Mouse (Mus musculus): ENCODE results near the gene Scml4.

Scml4 gene

DNA sequence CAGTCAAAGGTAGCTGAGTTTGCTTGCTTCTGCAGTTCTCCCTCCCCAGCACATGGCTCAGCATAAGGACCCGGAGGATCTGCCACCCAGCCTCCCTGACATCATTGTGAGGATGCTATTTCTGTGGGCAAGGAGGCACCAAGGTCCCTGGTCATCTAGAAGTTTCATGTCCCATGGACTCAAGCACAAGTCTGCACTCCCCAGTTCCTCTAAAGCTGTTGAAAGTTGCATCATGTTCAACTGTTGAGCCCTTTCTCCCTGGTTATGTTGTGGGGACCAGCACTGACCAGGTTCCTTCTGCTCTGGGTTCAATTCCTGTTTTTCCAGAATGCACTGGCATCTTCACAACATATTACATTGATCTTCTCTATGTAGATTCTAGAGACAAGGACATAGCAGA, 42.9 kb downstream of the Scml4 start:
- DNase-seq (ENCODE audit: low spot score), result no peak

DNA sequence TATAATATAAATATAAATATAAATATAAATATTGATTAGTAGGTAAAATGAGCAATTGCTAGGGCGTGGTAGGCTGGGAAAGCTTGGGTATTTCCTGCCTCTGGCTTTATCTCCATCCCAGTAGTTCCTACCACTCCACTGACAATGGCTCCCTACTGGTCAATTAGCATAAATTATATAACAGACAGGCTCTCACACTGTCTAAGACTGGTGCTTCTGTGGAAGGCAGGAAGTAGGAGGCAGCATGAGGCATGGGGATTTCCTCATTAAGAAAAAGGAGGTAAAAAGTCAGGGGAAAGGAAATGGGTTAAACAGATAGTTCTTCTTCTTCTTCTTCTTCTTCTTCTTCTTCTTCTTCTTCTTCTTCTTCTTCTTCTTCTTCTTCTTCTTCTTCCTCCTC, 48.4 kb downstream of the Scml4 start:
- no peak for DNase-seq (ENCODE audit: low spot score)

DNA sequence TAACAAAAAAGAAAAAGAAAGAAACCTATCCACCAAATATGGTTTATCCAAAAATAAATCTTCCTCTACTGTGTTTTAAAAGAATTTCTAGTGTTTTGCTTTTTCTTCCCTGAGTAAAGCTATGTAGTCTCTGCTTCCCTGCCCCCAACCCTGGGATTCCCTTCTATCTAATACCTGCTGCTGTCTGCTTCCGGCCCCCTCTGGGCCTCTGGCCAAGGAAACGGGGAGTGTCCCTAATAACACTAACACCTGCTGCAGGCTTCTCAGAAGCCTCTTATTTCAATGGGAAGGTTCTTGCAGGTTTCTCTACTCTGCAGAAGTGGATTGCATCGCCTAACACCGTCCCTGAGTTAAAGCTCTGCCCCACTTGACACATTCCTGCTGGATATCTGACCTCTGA, 50.4 kb downstream of the Scml4 start:
- no peak for DNase-seq (ENCODE audit: low spot score)

DNA sequence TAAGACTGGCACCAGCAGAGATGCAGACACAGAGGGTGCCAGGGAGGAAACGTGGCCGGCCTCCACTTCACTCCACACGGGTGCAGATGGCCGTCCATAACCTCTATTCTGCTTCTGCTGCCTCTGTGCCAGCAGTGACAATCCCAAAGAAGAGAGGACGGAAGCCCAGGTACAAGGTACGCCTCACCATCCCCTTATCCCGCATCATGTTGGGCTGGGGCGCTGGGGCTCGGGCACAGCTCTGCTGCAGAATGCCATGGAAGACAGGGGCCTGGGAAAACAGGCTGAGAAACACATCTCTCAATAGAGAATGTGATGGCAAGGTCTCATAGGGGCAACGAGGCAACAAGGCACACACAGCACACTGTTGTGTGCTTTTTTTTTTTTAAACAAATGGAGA, 51.9 kb downstream of the Scml4 start:
- DNase-seq (ENCODE audit: low spot score), result no peak

DNA sequence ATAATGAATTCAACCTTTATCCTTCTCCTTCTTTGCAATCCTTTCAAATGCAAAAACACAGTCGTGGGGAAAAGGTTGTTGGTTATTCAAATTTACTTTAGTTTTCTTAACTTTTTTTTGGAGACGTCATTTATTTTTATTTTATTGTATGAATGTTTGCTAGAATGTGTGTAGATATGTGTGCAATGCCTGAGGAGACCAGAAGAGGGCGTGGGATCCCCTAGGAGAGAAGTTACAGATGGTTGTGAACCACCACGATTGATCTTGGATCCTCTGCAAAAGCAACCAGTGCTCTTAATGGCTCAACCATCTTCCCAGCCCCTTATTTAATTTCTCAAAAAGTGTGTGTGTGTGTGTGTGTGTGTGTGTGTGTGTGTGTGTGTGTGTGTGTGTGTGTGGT, 53.0 kb downstream of the Scml4 start:
- no peak for DNase-seq (ENCODE audit: low spot score)

DNA sequence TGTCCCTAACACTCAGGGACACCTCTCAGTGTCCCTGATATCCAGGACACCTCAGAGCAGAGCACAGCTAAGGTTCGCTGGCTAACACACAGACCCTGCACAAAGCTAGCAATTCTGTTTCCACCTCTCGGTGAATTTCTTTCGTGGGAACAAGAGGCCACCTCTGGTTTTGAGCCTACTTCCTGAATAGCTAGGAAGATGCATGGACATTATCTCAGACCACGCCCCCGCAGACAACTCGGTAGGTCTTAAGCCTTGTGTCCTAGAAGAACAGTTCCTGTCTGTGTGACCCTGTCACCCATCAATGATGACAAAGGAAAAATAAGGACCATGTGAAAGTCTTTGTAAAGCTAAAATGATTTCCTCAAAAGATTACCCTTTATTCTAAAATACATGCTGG, 54.0 kb downstream of the Scml4 start:
- no peak for DNase-seq (ENCODE audit: low spot score)

DNA sequence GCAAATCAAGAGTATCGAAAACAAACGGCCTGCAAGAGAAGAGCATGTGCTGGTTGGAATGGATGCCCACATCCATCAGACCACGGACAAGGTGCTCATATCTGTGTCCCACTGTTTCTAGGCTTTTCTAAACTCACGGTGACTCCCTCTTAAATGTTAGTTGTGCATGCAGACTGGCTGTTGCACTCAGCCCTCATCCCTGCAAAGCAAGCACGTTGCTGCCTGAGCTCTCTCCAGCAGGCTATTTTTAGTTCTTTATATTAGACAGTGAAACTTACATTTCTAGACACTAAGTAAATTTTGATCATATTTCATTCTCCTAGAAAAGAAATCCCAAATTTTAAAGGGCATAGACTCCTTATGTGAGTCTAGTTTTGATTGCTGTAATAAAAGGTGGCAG, 57.2 kb downstream of the Scml4 start:
- no peak for DNase-seq (ENCODE audit: low spot score)

DNA sequence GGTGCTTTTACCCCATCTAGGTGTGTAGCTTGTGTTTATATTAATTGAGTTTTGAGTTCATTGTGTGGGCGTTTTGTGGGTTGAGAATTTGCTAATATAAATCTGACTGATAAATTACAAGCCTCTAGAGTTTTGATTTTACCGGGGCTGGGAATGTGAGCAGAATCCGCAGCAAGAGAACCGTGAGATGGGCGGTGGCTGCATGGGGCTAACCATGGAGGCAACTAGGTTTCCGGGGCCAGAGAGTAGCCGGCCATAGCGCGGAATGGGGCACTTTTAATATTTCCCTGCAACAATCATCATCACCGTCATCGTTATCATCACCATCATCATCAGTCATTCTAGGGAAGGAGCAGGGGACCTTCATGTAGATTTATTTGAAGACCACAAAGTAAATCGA, 59.6 kb downstream of the Scml4 start:
- DNase-seq (ENCODE audit: low spot score), result no peak

DNA sequence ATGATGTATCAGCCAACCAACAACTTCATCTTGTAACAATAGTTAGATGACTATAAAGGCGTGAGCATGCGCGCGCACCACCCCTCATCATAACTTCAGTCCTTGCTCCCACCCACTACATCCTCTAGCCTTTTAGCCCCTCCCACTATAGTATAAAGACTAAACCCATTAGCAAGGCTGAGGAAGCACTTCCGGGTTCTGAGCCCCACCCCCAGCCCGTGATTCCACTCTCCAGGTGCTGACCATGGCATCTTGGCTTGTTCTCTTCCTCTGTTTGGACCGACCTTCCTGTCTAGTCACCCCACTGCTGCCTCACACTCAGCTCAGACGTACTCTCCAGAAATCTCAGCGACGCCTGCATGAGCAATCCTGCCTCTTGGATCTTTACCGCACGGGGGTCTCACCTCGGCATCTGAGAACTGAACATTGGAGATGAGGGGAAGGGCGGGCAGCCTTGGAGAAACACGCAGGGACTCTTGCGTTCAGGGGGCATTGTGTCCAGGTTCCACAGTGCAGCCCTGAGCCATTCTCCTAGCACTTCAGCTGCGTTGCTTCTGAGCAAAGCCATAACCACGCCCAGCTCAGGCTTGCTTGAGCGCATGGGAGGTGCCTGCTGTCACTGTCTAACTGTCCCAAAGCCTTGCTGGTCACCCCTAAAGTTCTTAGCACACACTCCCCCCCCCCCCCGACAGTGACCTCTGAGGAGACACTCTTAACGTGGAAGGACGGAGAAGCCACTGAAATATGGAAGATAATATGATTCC, 65.1 kb downstream of the Scml4 start:
- no peak for DNase-seq (ENCODE audit: low spot score)

DNA sequence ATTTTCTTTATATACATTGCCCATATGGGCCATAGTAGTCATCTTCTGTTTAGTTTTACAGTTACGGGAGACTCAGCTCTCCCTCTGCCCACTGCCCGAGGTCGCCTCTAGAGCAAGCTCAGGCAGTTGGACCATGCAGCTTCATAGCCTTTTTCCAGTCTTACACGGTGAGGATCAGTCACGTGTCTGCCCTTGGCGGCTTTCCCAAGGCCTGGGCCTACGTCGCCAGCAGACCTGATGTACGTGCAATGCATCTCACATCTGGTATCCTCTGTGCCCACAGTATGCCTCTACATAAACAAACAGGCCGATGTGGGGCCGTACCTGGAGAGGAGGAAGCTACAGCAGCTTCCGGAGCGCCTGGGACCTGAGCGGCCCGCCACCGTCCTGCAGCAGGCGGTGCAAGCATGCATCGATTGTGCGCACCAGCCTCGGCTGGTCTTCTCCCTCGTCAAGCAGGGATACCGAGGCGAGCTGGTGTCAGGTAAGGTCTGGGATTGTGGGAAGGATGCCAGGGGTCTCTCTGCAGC, 70.0 kb downstream of the Scml4 start:
- no peak for DNase-seq (ENCODE audit: low spot score)

DNA sequence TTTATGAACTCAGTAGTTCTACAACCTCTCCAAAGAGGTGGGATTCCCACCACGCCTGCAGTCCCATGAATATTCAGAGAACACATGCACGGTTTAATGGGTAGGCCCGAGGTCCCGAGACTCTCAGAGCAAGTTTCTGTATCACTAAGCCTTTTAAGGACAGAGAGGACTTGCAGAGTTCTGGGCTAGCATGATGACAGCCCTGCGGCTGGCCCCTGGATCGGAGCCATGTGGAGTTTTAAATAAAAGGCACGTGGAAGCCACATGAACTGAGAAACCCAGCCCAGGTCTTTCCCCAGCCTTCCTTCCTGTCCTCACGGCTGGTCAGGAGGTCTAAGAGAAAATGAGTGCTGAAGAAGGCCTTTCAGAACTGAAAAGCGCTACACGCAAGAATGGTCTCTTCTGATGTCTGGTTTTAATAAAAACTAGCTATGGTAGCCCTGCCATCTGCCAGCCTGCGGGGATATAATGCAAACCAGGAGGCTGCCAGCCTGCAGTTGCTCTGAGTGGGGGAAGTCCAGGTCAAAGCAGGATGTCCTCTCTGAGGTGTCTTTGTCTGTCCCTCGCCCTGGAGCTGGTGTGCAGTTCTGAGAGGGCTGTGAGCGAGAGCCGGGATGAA, 72.8 kb downstream of the Scml4 start:
- DNase-seq (ENCODE audit: low spot score), result no peak

DNA sequence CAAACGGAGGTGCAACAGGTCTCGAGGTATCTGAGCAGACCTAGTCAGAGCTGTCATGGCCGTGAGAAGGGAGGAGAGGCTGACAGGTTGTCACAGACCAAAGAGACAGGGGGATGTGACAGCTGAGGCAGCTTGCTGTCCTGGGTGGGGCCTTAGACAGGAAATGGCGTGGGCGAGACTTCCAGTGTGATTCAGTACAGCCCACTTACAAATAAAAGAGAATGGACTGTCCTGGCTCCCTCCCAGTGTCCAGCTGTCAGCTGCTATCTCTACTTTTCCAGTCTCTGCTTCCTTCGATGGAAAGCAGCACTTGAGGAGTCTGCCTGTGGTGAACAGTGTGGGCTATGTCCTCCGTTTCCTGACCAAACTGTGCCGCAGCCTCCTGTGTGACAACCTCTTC, 74.5 kb downstream of the Scml4 start:
- no peak for DNase-seq (ENCODE audit: low spot score)

DNA sequence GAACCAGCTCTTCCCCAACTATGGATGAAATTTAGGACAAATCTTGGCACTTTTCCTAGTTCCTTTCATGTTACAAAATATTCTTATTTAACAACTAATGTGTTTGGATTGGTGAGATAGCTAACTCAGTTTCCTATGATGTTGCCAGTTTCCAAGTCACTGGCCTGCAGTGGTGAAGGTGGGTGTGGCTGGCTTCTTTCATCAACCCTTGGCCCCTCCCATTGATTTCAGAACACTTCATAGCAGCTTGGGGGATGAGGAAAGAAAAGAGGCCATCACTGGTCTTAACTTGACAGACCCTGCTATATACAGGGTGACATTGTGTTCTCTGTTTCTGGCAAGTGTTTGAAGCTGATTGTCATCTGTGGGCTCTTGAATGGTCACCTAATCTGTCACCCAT, 76.0 kb downstream of the Scml4 start:
- no peak for DNase-seq (ENCODE audit: low spot score)

DNA sequence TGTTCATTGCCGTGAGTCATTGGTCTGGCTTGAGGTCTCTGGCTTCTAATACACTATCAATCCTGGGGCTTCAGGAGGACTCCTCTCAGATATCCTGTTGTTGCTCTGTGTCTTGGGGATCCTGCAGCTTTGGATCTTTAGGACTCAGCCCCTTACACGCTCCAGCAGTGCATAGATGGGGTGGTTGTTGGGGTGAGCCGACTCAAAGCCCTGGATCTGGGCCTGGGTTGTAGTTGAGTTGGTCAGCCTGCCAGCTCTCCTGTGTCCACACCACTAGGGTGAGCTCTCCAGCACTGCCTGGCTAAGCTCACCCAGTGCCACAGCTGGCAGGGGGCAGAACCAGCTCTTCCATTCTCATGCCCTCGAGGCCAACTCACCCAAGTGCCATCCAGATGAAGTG, 78.2 kb downstream of the Scml4 start:
- DNase-seq (ENCODE audit: low spot score), result no peak

DNA sequence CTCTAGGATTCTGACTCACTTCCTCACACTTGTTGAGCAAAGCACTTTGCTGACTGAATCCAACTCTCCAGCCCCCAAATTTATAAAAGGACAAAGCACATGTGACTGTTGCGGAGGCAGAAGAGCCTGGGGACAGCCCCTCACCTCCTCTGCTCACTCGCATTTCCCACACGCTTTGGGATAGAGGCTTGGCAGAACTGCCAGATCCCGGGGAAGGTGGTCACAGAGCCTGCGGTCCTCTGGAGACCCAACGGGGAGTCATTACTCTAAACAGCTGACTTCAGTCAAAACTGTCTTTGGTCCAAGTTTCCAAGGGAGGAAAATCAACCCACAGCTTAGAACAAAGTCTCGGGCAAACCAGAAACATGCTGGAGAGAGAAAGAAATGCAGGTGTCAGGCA, 79.5 kb downstream of the Scml4 start:
- DNase-seq (ENCODE audit: low spot score), result no peak

DNA sequence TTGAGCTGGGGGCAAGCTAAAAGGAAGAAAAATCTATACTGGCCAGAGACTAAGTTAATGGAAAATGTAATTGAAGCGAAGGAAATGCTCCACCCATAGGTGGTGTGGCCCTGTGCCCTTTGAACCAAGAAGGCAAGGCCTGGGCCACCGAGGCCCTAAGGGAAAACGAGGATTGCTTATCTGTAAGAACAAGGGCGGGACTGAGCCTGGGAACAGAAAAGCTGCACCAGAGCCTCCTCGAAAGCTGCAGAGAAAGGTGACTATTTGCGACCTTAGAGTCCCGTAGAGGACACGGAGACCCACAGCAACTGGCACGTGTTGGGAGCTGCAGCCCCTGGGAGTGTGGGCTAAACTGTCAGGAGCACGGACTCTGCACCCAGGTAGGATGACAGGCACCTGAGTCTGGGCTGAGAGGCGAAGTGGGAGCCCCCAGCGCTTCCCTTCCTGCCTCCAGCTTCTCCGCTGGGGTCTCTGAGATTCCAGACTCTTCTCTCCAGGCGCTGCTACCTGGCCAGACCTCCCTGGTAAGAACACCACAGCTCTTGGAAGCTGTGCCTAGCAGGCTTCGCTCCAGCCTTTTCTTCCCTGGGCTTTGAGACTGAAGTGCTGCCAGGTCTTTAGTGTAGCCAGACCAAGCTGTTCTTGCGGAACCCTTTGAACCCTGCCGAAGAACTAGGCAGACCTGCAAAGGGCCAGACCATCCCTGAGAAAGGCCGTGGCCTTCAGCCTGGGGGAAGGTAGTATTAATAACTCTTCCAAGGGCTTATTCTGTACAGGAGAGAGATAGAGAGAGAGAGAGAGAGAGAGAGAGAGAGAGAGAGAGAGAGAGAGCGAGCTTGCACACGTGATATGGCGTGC, 80.3 kb downstream of the Scml4 start:
- DNase-seq (ENCODE audit: low spot score), result no peak

DNA sequence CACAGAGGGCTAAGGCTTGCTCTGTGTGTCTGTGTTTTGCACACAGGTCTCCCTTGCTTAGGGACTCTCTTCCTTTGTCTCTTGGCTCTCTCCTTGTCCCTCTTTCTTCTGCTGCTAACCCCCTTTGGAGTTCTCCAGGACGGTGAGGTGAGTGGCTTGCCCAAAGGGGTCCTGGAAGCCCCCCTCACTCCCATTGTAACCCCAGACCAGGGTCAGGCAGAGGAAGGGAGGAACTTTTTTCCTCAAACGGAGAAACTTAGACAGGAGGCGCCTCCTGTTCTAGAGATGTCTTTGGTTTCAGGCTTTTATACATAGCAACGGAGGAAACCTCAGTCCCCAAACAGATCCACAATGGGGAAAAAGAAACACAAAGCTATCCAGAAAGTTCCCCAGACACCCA, 81.1 kb downstream of the Scml4 start:
- DNase-seq (ENCODE audit: low spot score), result no peak

DNA sequence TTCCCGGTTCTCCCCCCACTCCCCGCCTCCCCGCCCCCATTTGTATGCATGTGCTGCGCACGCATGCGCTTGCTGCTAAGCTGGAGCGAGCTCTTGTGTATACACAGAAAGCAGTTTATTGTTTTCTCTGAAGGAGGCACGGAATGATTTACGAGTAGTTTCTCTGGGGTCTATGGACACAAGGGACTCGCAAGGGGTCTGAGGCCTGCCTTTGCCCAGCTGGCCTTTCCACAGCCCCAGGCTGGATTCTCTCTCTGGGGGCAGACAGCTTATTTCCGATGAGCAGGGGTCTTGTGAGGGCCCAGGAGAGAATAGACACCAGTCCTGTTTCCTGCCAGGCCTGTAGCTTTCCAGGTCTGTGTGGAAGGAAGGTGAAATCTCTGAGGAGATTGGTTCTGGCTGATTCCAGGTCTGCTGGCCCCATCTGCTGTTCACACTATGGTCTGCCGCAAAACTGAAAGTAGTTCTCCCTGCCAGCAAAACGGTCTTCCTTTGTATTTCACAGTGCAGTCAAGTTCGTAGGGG, 81.6 kb downstream of the Scml4 start:
- no peak for DNase-seq (ENCODE audit: low spot score)

DNA sequence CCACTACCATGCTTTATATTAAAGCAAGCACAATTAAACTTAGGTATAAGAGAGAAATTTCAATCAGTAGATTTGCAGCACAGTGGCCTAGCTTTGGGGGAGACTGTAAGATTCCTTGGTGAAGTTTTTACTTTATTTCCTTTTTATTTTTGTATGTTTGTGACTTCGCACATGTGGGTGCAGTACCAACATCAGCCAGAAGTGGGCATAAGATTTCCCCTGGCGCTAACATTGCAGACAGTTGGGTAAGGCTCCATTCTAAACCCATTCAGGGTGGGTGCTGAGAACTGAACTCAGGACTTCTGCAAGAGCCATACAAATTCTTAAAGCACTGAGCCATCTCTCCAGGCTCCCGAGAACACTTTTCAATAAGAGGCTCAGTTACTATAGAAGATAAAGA, 82.1 kb downstream of the Scml4 start:
- no peak for DNase-seq (ENCODE audit: low spot score)

DNA sequence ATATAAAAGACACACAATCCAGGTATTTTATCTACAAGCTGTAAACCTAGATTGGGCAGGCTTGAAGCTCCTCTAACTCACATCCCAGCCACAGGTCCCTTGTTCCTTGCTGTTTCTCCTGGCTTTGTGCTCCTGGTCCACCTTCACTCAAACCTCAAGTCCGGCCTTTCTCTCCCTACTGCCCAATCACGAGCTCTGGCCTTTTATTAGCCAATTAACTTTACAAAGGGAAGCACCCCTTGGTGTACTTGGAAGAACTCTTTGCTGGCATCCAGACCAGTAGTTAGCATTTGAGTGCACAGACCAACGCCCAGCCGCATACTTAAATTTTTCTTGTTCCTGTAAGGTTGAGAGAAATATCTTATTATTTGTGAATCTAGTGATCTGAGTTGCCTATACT, 85.1 kb downstream of the Scml4 start:
- DNase-seq (ENCODE audit: low spot score), result no peak

DNA sequence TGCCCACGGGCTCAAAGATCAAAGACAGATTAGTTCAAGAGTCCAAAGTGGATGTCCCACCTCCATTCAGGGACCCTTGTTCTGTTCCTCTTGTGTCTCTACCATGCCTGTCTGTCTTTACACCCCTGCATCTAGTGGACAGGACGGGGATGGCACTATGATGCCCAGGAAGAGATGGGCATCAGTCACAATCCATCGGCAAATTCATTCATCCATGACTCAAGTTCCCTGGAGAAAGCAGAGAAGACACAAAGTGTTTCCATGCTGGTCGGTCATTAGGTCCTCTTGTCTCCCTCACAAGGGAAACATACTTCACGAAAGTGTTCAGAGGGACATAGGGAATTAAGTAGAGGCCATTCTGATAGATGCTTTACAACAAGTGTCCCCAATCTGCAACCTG, 87.2 kb downstream of the Scml4 start:
- DNase-seq (ENCODE audit: low spot score), result no peak

DNA sequence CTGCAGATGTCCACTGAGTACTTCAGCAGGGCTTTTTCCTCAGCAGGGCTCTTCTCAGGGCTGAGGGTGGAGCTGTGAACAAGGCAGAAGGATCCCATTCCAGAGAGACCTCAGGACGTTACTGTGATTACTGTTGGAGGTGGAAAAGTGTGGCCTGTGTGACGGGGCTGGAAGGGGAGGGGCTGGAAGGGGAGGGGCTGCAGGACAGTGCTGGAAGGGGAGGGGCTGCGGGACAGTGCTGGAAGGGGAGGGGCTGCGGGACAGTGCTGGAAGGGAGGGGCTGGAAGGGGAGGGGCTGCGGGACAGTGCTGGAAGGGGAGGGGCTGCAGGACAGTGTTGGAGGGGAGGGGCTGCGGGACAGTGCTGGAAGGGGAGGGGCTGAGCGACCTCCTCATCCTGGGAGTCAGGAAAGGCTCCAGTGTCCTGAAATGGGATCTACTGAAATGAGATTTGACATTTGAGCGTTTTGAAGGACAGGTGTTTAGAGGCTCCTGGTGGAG, 90.1 kb downstream of the Scml4 start:
- no peak for DNase-seq (ENCODE audit: low spot score)
